Mouse (Mus musculus): ENCODE results near the gene Fam178b.

DNA sequence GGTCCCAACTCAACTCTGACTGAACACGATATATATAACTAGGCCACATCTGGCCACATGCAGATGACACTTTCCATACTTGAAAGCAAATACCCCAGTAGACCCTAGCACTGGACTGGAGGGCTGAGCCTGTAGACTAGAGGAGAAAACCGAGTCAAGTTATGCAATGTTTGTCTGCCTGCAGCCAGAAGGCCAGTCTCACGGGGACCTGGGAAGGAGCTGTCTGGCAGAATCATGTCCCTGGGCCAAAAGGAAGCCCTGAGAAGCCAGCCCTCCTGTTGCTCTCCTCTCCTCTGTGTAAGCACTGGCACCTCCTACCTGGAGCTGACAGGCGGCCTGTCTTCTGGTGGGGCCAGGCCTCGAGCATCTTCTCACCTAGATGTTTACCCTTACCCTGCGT is 107.6 kb downstream of the Fam178b start:
- no peak for TF ChIP-seq POLR2A (IDR thresholded peaks at IDR 0.05; ENCODE audit: borderline replicate concordance, extremely low read depth, low read depth, low read length)
- no peak for TF ChIP-seq CTCF (IDR thresholded peaks at IDR 0.05; ENCODE audit: insufficient read depth, low read length)
